Mouse (Mus musculus) erythroblast, embryonic 14.5 days (primary cell): ENCODE measurements around the gene Supt7l.

ENCODE experiments used
- GATA1 ChIP-seq: IDR thresholded peaks from 2 replicates; pipeline ENCODE4 v1.6.1; 2012; ENCODE audit warnings: low read length, inconsistent platforms, mixed read lengths
- TAL1 ChIP-seq: IDR thresholded peaks from 3 replicates; pipeline ENCODE4 v1.6.1; 2012; ENCODE audit warnings: low read length, inconsistent platforms, mixed read lengths

- TF ChIP-seq GATA1 (no peak), TAL1 (no peak)
These were observed 43.5 kb upstream of the Supt7l start for GRCm38 (mm10) chr5:31571023-31571608.
